ENCODE assay signal across 11 mouse cellular contexts in the genomic region with DNA sequence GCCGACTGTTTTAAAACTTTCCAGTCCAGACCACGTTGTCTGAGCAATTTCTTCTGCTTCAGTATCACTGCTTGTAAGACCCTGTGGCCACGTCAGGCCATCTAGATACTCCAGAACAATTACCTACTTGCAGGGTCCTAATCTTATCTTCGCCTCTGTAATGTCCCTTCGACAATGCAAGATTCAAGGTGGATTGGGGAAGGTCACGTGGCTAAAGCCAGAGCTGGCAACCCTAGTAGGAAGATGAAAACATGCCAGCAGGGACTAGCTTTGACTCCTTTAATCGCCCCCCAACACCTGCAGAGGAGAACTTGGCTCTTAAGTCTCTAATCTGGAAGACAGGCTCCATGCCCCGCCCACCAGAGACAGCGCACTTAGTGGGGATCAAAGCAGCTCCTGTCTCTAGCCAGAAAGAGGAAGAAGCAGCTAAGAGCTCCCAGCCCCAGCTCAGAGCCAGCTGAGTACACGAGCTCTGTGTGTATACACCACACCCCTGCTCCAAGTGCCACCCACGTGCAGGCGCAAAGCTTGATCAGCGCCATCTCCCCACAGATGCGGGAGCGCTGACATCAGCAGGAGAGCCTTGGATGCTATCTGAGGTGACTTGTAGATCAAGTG. TPM values are rescaled to one million over a fixed set of nuclear protein-coding genes. Genes with fewer than 3 reads are reported as not detected.
DNase-seq lines count a peak whose midpoint lies in the region; ATAC-seq lines count a peak whose summit lies in the region.
"Had no signal": no experiment of that assay in that cellular context is flagged by ENCODE, and none has a peak within 500 bp of the region (broad histone marks: within the 10 kb centered on the region; RNA-seq: fewer than 3 reads in every experiment).

No protein-coding gene starts in this region.

- peak; percentile 34 to 39 for DNase-seq in layer of hippocampus, adult 18-20 months (ENCODE audit: low spot score in 2 of 2)
- DNase-seq in layer of hippocampus, adult 9-10 months (ENCODE audit: low spot score): no peak
- peak; percentile 36 for DNase-seq in embryonic facial prominence, embryonic 14.5 days (ENCODE audit: low spot score)
- DNase-seq in left cerebral cortex, postnatal 25 days (ENCODE audit: low spot score in 2 of 2): peak; percentile 71 to 82
- DNase-seq in MN1 (ENCODE audit: low spot score): no peak
- DNase-seq in urinary bladder, postnatal 25 days (ENCODE audit: low spot score): no peak
- DNase-seq: kidney, adult 11 months had no signal

- 0 out of 2 replicates have a peak, but pooled peaks cover 2% of the 10 kb centered on the region for H3K4me1 ChIP-seq in embryonic facial prominence, embryonic 14.5 days (ENCODE audit: control insufficient read depth, insufficient read depth, low read length)
- no peaks in the 10 kb centered on the region for H3K4me1 ChIP-seq in stomach, embryonic 14.5 days (ENCODE audit: control insufficient read depth, insufficient read depth, low read length)
- H3K4me1 ChIP-seq in heart, embryonic 11.5 days (ENCODE audit: control insufficient read depth, insufficient read depth, low read length): no peaks in the 10 kb centered on the region; the same call in 1 of the 2 replicates

- H3K9ac ChIP-seq in embryonic facial prominence, embryonic 14.5 days (ENCODE audit: low read depth, low read length): no peak overlapping the region
- H3K9ac ChIP-seq in stomach, embryonic 14.5 days (replicated peaks; ENCODE audit: low read depth, low read length): no peak overlapping the region
- H3K9ac ChIP-seq in heart, embryonic 11.5 days (ENCODE audit: low read depth, low read length): no peak overlapping the region

- no peak overlapping the region for H3K4me3 ChIP-seq in embryonic facial prominence, embryonic 14.5 days (ENCODE audit: low read depth, low read length)
- H3K4me3 ChIP-seq in stomach, embryonic 14.5 days (ENCODE audit: low read depth, low read length): no peak overlapping the region
- H3K4me3 ChIP-seq in heart, embryonic 11.5 days (ENCODE audit: low read depth, low read length): no peak overlapping the region
- H3K4me3 ChIP-seq: erythroblast, embryonic 14.5 days; megakaryocyte, embryonic 14.5 days had no signal

- peaks cover under 1% of the 10 kb centered on the region; the same call in 1 of the 2 replicates for H3K27me3 ChIP-seq in embryonic facial prominence, embryonic 14.5 days (replicated peaks; ENCODE audit: control insufficient read depth, insufficient read depth, low read length)
- H3K27me3 ChIP-seq in stomach, embryonic 14.5 days (ENCODE audit: control insufficient read depth, insufficient read depth, low read length): no peaks in the 10 kb centered on the region
- H3K27me3 ChIP-seq in heart, embryonic 11.5 days (ENCODE audit: control insufficient read depth, insufficient read depth, low read length): peaks cover 23% of the 10 kb centered on the region

- no peaks in the 10 kb centered on the region for H3K36me3 ChIP-seq in embryonic facial prominence, embryonic 14.5 days (ENCODE audit: control insufficient read depth, insufficient read depth, low read length)
- no peaks in the 10 kb centered on the region for H3K36me3 ChIP-seq in stomach, embryonic 14.5 days (ENCODE audit: control insufficient read depth, insufficient read depth, low read length)
- H3K36me3 ChIP-seq in heart, embryonic 11.5 days (ENCODE audit: control insufficient read depth, insufficient read depth, low read length): no peaks in the 10 kb centered on the region

- intact Hi-C loops in left cerebral cortex, postnatal 25 days (cut with DNase I): loop anchor here (5.0 kb wide), 1 partner anchor 163 kb away; a partner anchor contains a TSS

- 51% methylated on average over 15 of the region's 15 CpGs for WGBS in embryonic facial prominence, embryonic 14.5 days
- 44% methylated on average over 15 of the region's 15 CpGs for WGBS in stomach, embryonic 14.5 days
- WGBS in heart, embryonic 11.5 days (ENCODE audit: insufficient replicate concordance): 38% methylated on average over 15 of the region's 15 CpGs

- H3K9me3 ChIP-seq in embryonic facial prominence, embryonic 14.5 days (ENCODE audit: control insufficient read depth, low read length): 0 out of 2 replicates have a peak, but pooled peaks cover 7% of the 10 kb centered on the region
- H3K9me3 ChIP-seq in stomach, embryonic 14.5 days (ENCODE audit: control insufficient read depth, low read depth, low read length): no peaks in the 10 kb centered on the region
- H3K9me3 ChIP-seq in heart, embryonic 11.5 days (replicated peaks; ENCODE audit: control insufficient read depth, low read length): peaks cover 3% of the 10 kb centered on the region; the same call in 1 of the 2 replicates

- no peak overlapping the region for H3K4me2 ChIP-seq in embryonic facial prominence, embryonic 14.5 days (ENCODE audit: low read depth, low read length)
- no peak overlapping the region for H3K4me2 ChIP-seq in stomach, embryonic 14.5 days (replicated peaks; ENCODE audit: low read depth, low read length)
- H3K4me2 ChIP-seq in heart, embryonic 11.5 days: no peak overlapping the region

- ATAC-seq in embryonic facial prominence, embryonic 14.5 days (ENCODE audit: low read depth): no peak
- ATAC-seq in stomach, embryonic 14.5 days (ENCODE audit: insufficient number of reproducible peaks, insufficient read depth, low FRiP score, low read depth): 0 out of 2 replicates have a peak, but pooled peaks have one; percentile 39
- ATAC-seq in heart, embryonic 11.5 days (replicated peaks; ENCODE audit: insufficient number of reproducible peaks, low FRiP score, low TSS enrichment): no peak

- H3K27ac ChIP-seq in embryonic facial prominence, embryonic 14.5 days (replicated peaks; ENCODE audit: low read depth, low read length): no peak overlapping the region
- no peak overlapping the region for H3K27ac ChIP-seq in stomach, embryonic 14.5 days (ENCODE audit: low read length)
- H3K27ac ChIP-seq in heart, embryonic 11.5 days (ENCODE audit: low read depth, low read length): no peak overlapping the region

RNA-seq across cellular contexts. Expression of a gene that starts 52.3 kb away (rescaled TPM):
- 10 to 100 TPM; 53.3 to 56.8 TPM for total RNA-seq in layer of hippocampus, adult 18-20 months (2021)
- polyA plus RNA-seq in embryonic facial prominence, embryonic 14.5 days (2014; fragmentation: Nextera tagmentation; extraction: Ambion mirVana): 10.8 and 13.7 TPM in 2 replicates
- total RNA-seq in left cerebral cortex, postnatal 25 days (2021): 10 to 100 TPM; 57.8 to 60.6 TPM
- 8.4 and 8.6 TPM in 2 replicates for polyA plus RNA-seq in stomach, embryonic 14.5 days (2014; fragmentation: Nextera tagmentation; extraction: Ambion mirVana)
- polyA plus RNA-seq in heart, embryonic 11.5 days (2014; fragmentation: Nextera tagmentation; extraction: Ambion mirVana): 6.4 and 8.9 TPM in 2 replicates
- polyA plus RNA-seq: erythroblast, embryonic 14.5 days had no signal

RNA-seq across cellular contexts. Expression of a gene that starts 59.5 kb away (rescaled TPM):
- 10 to 100 TPM; 14.0 to 14.4 TPM for total RNA-seq in layer of hippocampus, adult 18-20 months (2021)
- polyA plus RNA-seq in embryonic facial prominence, embryonic 14.5 days (2014; fragmentation: Nextera tagmentation; extraction: Ambion mirVana): 26.4 and 31.8 TPM in 2 replicates
- 10 to 100 TPM; 11.6 to 13.2 TPM for total RNA-seq in left cerebral cortex, postnatal 25 days (2021)
- polyA plus RNA-seq in stomach, embryonic 14.5 days (2014; fragmentation: Nextera tagmentation; extraction: Ambion mirVana): 29.0 and 34.8 TPM in 2 replicates
- polyA plus RNA-seq in heart, embryonic 11.5 days (2014; fragmentation: Nextera tagmentation; extraction: Ambion mirVana): 18.0 and 19.9 TPM in 2 replicates

Comparison
In these comparisons a context has a peak if more than half of its experiments do, and no peak if none do; other contexts are left out.
1. DNase-seq: peak in layer of hippocampus, adult 18-20 months (2 of 2), embryonic facial prominence, embryonic 14.5 days (single experiment) and left cerebral cortex, postnatal 25 days (2 of 2); none in layer of hippocampus, adult 9-10 months (single experiment), MN1 (single experiment) and urinary bladder, postnatal 25 days (single experiment).